In genomic region chr2:109693178-109694115, GRCm38 (mm10) we compare ENCODE assay signal across 8 mouse cellular contexts. TPM values are rescaled to one million over a fixed set of nuclear protein-coding genes. Genes with fewer than 3 reads are reported as not detected.
DNase-seq lines count a peak whose midpoint lies in the region; ATAC-seq lines count a peak whose summit lies in the region.

No protein-coding gene starts in this region.

- H3K4me1 ChIP-seq in heart, embryonic 11.5 days (ENCODE audit: control insufficient read depth, insufficient read depth, low read length): 0 out of 2 replicates have a peak, but pooled peaks cover 7% of the 10 kb centered on the region
- peaks cover 33% of the 10 kb centered on the region for H3K4me1 ChIP-seq in kidney, embryonic 15.5 days
- no peaks in the 10 kb centered on the region for H3K4me1 ChIP-seq in liver, embryonic 16.5 days (ENCODE audit: control insufficient read depth, low read depth, low read length)
- peaks cover 40% of the 10 kb centered on the region for H3K4me1 ChIP-seq in neural tube, embryonic 15.5 days

- H3K4me2 ChIP-seq in heart, embryonic 11.5 days: peak overlapping the region; percentile 89
- H3K4me2 ChIP-seq in kidney, embryonic 15.5 days: peak overlapping the region; percentile 94
- peak overlapping the region; percentile 49 for H3K4me2 ChIP-seq in liver, embryonic 16.5 days (ENCODE audit: low read depth, low read length)
- peak overlapping the region; percentile 87 for H3K4me2 ChIP-seq in neural tube, embryonic 15.5 days

- no peaks in the 10 kb centered on the region for H3K36me3 ChIP-seq in heart, embryonic 11.5 days (ENCODE audit: control insufficient read depth, insufficient read depth, low read length)
- H3K36me3 ChIP-seq in kidney, embryonic 15.5 days: no peaks in the 10 kb centered on the region
- no peaks in the 10 kb centered on the region for H3K36me3 ChIP-seq in liver, embryonic 16.5 days (ENCODE audit: control insufficient read depth, insufficient read depth)
- H3K36me3 ChIP-seq in neural tube, embryonic 15.5 days: no peaks in the 10 kb centered on the region

- H3K9me3 ChIP-seq in heart, embryonic 11.5 days (replicated peaks; ENCODE audit: control insufficient read depth, low read length): no peaks in the 10 kb centered on the region
- no peaks in the 10 kb centered on the region for H3K9me3 ChIP-seq in kidney, embryonic 15.5 days (replicated peaks)
- no peaks in the 10 kb centered on the region for H3K9me3 ChIP-seq in liver, embryonic 16.5 days (replicated peaks; ENCODE audit: control insufficient read depth, low read length)
- no peaks in the 10 kb centered on the region for H3K9me3 ChIP-seq in neural tube, embryonic 15.5 days (replicated peaks)

- no peak overlapping the region for H3K27ac ChIP-seq in heart, embryonic 11.5 days (ENCODE audit: low read depth, low read length)
- H3K27ac ChIP-seq in kidney, embryonic 15.5 days: no peak overlapping the region
- no peak overlapping the region for H3K27ac ChIP-seq in liver, embryonic 16.5 days (ENCODE audit: low read length)
- H3K27ac ChIP-seq in neural tube, embryonic 15.5 days (replicated peaks): peak overlapping the region; percentile 56

- peak overlapping the region; percentile 58 for H3K4me3 ChIP-seq in heart, embryonic 11.5 days (ENCODE audit: low read depth, low read length)
- H3K4me3 ChIP-seq in kidney, embryonic 15.5 days (replicated peaks): peak overlapping the region; percentile 58
- H3K4me3 ChIP-seq in liver, embryonic 16.5 days (ENCODE audit: low read depth, low read length): peak overlapping the region; percentile 48
- H3K4me3 ChIP-seq in neural tube, embryonic 15.5 days (replicated peaks): peak overlapping the region; percentile 61

- under 1% methylated on average over 67 of the region's 67 CpGs for WGBS in heart, embryonic 11.5 days (ENCODE audit: insufficient replicate concordance)
- under 1% methylated on average over 65 of the region's 67 CpGs for WGBS in kidney, embryonic 15.5 days
- 2% methylated on average over 67 of the region's 67 CpGs for WGBS in liver, embryonic 16.5 days (ENCODE audit: insufficient replicate concordance)
- WGBS in neural tube, embryonic 15.5 days: under 1% methylated on average over 67 of the region's 67 CpGs

- peaks cover 37% of the 10 kb centered on the region for H3K27me3 ChIP-seq in heart, embryonic 11.5 days (ENCODE audit: control insufficient read depth, insufficient read depth, low read length)
- H3K27me3 ChIP-seq in kidney, embryonic 15.5 days: peaks cover 74% of the 10 kb centered on the region
- peaks cover 25% of the 10 kb centered on the region for H3K27me3 ChIP-seq in liver, embryonic 16.5 days (ENCODE audit: control insufficient read depth, insufficient read depth, low read depth, low read length)
- peaks cover 12% of the 10 kb centered on the region; the same call in 1 of the 2 replicates for H3K27me3 ChIP-seq in neural tube, embryonic 15.5 days (replicated peaks)

- peak; percentile 18 for DNase-seq in ovary, postnatal 36 days (ENCODE audit: low spot score)
- DNase-seq in ovary, postnatal 14 days (ENCODE audit: low spot score): no peak
- DNase-seq in embryo, embryonic 10 days (ENCODE audit: low spot score): peak; percentile 84
- DNase-seq in B cell, adult 2 months: no peak

- peak overlapping the region; percentile 54; the same call in 1 of the 2 replicates for H3K9ac ChIP-seq in heart, embryonic 11.5 days (ENCODE audit: low read depth, low read length)
- peak overlapping the region; percentile 42 for H3K9ac ChIP-seq in kidney, embryonic 15.5 days
- no peak overlapping the region for H3K9ac ChIP-seq in liver, embryonic 16.5 days (ENCODE audit: low read depth, low read length)
- peak overlapping the region; percentile 58 for H3K9ac ChIP-seq in neural tube, embryonic 15.5 days (replicated peaks)

- peak; percentile 62 for ATAC-seq in heart, embryonic 11.5 days (replicated peaks; ENCODE audit: insufficient number of reproducible peaks, low FRiP score, low TSS enrichment)
- peak; percentile 80 for ATAC-seq in kidney, embryonic 15.5 days (replicated peaks; ENCODE audit: low FRiP score)
- ATAC-seq in liver, embryonic 16.5 days (ENCODE audit: low read depth): peak; percentile 19; the same call in 1 of the 2 replicates
- ATAC-seq in neural tube, embryonic 15.5 days (ENCODE audit: low FRiP score): peak; percentile 80

RNA-seq across cellular contexts. Expression of gene Bdnf, which starts 18.9 kb away (rescaled TPM):
- polyA plus RNA-seq in heart, embryonic 11.5 days (2014; fragmentation: Nextera tagmentation; extraction: Ambion mirVana): 1.6 and 2.1 TPM in 2 replicates
- 0.81 and 1.1 TPM in 2 replicates for polyA plus RNA-seq in kidney, embryonic 15.5 days (2015; fragmentation: Nextera tagmentation; extraction: Ambion mirVana)
- 0.04 and 0.05 TPM in 2 replicates for polyA plus RNA-seq in liver, embryonic 16.5 days (2015; fragmentation: Nextera tagmentation; extraction: Ambion mirVana)
- polyA plus RNA-seq in neural tube, embryonic 15.5 days (2015; fragmentation: Nextera tagmentation; extraction: Ambion mirVana): 5.5 and 5.9 TPM in 2 replicates

Comparison
In these comparisons a context has a peak if more than half of its experiments do, and no peak if none do; other contexts are left out.
1. DNase-seq: peak in ovary, postnatal 36 days (single experiment) and embryo, embryonic 10 days (single experiment); none in ovary, postnatal 14 days (single experiment) and B cell, adult 2 months (0 of 2).
2. ATAC-seq: peak in every context shown above with its lines; median percentile 80 in kidney, embryonic 15.5 days; 80 in neural tube, embryonic 15.5 days; 62 in heart, embryonic 11.5 days; 19 in liver, embryonic 16.5 days.
3. Peak in every context shown above with its lines, with median percentiles within 50 percentile points of each other: H3K4me2 ChIP-seq and H3K4me3 ChIP-seq.